Mouse (Mus musculus) hindbrain, embryonic 11.5 days (tissue): ENCODE measurements around the gene Inhbe. TPM values are rescaled to one million over a fixed set of nuclear protein-coding genes. Genes with fewer than 3 reads are reported as not detected.

Experiments
- ATAC-seq: fragments of 200-750 bp; cut with Nextera tagmentation; 2 replicates; pipeline ENCODE4 v1.8.0; 2017; ENCODE audit warnings: mild to moderate bottlenecking, moderate TSS enrichment, moderate library complexity; ENCODE audit not compliant: low FRiP score
- DNase-seq: peaks from one replicate; pipeline ENCODE4 v3.0.0-alpha.2; 2015; ENCODE audit warnings: low spot score
- H3K27ac ChIP-seq: fragments of 300-500 bp; sonication (generic); 2 replicates; pipeline ENCODE4 v1.5.1; 2014; ENCODE audit warnings: mild to moderate bottlenecking, low read depth, low read length
- H3K27me3 ChIP-seq: fragments of 300-500 bp; sonication (generic); 2 replicates; pipeline ENCODE4 v1.6.1; 2014; ENCODE audit warnings: mild to moderate bottlenecking, low read length, moderate library complexity, mixed read lengths; ENCODE audit not compliant: control insufficient read depth, insufficient read depth
- H3K36me3 ChIP-seq: fragments of 300-500 bp; sonication (generic); 2 replicates; pipeline ENCODE4 v1.6.1; 2014; ENCODE audit warnings: mild to moderate bottlenecking, low read length, moderate library complexity, mixed read lengths; ENCODE audit not compliant: control insufficient read depth, insufficient read depth
- H3K4me1 ChIP-seq: fragments of 300-500 bp; sonication (generic); replicated peaks from 2 replicates; pipeline ENCODE4 v1.6.1; 2014; ENCODE audit warnings: low read length, mixed read lengths; ENCODE audit not compliant: control insufficient read depth, insufficient read depth
- H3K4me2 ChIP-seq: fragments of 300-500 bp; sonication (generic); replicated peaks from 2 replicates; pipeline ENCODE4 v1.6.1; 2014; ENCODE audit warnings: mild to moderate bottlenecking, low read depth, low read length
- H3K4me3 ChIP-seq: fragments of 300-500 bp; sonication (generic); 2 replicates; pipeline ENCODE4 v1.5.1; 2014; ENCODE audit warnings: low read depth, low read length
- H3K9ac ChIP-seq: fragments of 300-500 bp; sonication (generic); 2 replicates; pipeline ENCODE4 v1.6.1; 2014; ENCODE audit warnings: low read depth, low read length
- H3K9me3 ChIP-seq: fragments of 300-500 bp; sonication (generic); 2 replicates; pipeline ENCODE4 v1.6.1; 2016; ENCODE audit warnings: low read length; ENCODE audit not compliant: control insufficient read depth
- WGBS: fragments of 180-500 bp; shearing (Covaris S2); extraction: QIAGEN DNeasy Blood & Tissue Kit; methylation state at CpG from one replicate; pipeline ENCODE4 v1.1.7; 2014; 5-methylcytosine and 5-hydroxymethylcytosine counted together
- polyA plus RNA-seq: library from polyadenylated mRNA; unstranded; fragments of >200 nt; fragmentation: Nextera tagmentation; extraction: Ambion mirVana; gene quantifications from 2 replicates; pipeline ENCODE4 v1.2.1, GENCODE M21; 2014

Inhbe gene
- polyA plus RNA-seq, result 0.05 TPM in 1 of 2 replicates, not detected in the other

DNA sequence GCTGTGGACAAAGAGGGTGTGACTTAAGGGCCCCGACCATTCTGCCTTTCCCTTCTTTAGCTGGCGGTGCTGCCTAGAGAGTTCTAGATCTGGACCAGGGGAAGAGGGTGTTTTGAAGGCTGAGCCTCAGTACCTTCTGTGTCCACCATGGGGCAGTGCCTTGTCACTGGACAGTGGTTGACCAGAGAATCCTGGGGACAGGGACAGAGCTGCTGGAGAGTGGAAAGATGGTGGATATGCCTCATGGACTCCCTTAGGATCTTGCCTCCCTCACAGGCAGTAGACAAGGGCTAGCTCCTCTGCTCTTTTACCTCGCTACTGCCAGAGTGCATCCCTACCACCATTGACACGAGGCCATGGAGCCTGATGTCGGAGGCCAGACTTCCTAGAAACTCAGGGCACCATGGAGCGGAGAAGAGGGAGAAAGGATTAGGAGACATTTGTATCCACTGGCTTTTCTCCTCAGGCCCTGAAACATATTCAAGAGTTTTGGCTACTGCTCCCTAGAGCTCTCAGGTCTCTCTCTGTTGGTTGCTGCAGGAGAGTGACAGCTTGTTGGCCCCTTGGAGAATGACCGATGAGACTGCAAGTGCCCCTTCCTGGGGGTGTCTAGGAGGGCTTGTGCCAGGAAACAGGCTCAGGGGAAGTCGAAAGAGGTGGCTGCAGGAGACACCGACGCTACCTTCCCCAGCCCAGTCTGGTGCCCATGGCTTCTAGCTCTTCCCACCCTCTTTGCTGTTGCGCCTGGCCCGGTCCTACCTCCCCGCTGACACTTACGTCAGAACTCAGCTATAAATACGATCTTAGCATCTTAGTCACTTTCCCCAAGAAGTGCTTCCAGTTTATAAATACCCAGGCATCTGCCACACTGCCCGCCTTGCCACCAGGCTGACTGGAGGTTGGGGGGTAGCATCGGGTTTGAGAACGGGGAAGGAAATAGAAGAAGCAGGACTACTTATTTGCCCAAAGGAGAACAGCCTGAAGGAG, at the start of gene Inhbe:
Gene Inhbe (minus strand): TSS at position 503 of the 987 bp plus-strand sequence.
- DNase-seq (no peak), ATAC-seq (no peak)
- Histone ChIP-seq H3K4me2 (no peak within 1 kb of the TSS), H3K27ac (no peak within 1 kb of the TSS), H3K36me3 (no peaks in the 10 kb centered on the region), H3K9me3 (no peaks in the 10 kb centered on the region), H3K4me1 (no peaks in the 10 kb centered on the region), H3K27me3 (no peaks in the 10 kb centered on the region), H3K4me3 (no peak within 1 kb of the TSS), H3K9ac (no peak within 1 kb of the TSS)
- WGBS, result 87% methylated on average over 18 of the region's 18 CpGs

DNA sequence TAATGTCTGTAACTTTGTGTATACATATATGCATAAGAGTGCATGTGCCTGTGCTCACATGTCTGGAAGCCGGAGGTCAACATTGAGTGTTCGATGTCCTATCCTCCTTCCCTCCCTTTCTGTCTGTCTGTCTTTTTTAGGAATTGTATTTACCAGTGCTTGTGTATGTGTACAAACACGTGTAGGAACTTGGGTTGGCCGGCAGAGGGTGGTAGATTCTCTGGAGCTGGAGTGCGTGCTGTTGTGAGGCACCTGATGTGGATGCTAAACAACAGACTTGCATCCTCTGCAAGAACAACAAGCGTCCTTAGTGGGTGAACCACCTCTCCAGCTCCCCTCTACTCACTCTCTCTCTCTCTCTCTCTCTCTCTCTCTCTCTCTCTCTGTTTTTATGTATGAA, 37.6 kb upstream of the Inhbe start:
- ATAC-seq (no peak), DNase-seq (no peak)
- no peaks in the 10 kb centered on the region for H3K9me3 ChIP-seq
- no peak overlapping the region for H3K4me3 ChIP-seq
- H3K9ac ChIP-seq, result no peak overlapping the region
- no peak overlapping the region for H3K4me2 ChIP-seq
- no peaks in the 10 kb centered on the region for H3K36me3 ChIP-seq
- no peaks in the 10 kb centered on the region for H3K4me1 ChIP-seq
- WGBS, result 86% methylated on average over 6 of the region's 6 CpGs
- no peaks in the 10 kb centered on the region for H3K27me3 ChIP-seq
- H3K27ac ChIP-seq, result no peak overlapping the region

DNA sequence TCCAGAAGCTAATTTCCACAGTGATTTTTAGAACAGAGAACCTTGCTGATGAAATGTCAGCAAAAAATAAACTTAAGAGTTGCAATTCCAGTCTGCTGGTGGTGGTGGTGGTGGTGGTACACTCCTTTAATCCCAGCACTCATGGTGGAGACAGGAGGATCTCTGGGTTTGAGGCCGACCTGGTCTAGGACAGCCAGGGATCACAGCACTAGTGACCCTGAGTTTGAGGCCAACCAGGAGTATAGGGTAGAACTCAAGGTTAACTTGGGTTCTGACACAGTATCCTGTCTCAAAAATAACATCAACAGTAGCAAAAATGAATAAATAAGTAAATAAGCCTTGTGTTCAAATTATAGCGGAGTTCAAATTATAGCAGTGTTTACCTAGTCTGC, 27.5 kb upstream of the Inhbe start:
- peak overlapping the region; percentile 71 for H3K4me2 ChIP-seq
- H3K4me3 ChIP-seq, result peak overlapping the region; percentile 59
- 61% methylated on average over 2 of the region's 2 CpGs for WGBS
- ATAC-seq (no peak), DNase-seq (no peak)
- H3K27ac ChIP-seq, result no peak overlapping the region
- H3K27me3 ChIP-seq, result no peaks in the 10 kb centered on the region
- H3K4me1 ChIP-seq, result no peaks in the 10 kb centered on the region; the same call in 1 of the 2 replicates
- peak overlapping the region; percentile 79; the same call in 1 of the 2 replicates for H3K9ac ChIP-seq
- no peaks in the 10 kb centered on the region for H3K36me3 ChIP-seq
- H3K9me3 ChIP-seq, result no peaks in the 10 kb centered on the region

DNA sequence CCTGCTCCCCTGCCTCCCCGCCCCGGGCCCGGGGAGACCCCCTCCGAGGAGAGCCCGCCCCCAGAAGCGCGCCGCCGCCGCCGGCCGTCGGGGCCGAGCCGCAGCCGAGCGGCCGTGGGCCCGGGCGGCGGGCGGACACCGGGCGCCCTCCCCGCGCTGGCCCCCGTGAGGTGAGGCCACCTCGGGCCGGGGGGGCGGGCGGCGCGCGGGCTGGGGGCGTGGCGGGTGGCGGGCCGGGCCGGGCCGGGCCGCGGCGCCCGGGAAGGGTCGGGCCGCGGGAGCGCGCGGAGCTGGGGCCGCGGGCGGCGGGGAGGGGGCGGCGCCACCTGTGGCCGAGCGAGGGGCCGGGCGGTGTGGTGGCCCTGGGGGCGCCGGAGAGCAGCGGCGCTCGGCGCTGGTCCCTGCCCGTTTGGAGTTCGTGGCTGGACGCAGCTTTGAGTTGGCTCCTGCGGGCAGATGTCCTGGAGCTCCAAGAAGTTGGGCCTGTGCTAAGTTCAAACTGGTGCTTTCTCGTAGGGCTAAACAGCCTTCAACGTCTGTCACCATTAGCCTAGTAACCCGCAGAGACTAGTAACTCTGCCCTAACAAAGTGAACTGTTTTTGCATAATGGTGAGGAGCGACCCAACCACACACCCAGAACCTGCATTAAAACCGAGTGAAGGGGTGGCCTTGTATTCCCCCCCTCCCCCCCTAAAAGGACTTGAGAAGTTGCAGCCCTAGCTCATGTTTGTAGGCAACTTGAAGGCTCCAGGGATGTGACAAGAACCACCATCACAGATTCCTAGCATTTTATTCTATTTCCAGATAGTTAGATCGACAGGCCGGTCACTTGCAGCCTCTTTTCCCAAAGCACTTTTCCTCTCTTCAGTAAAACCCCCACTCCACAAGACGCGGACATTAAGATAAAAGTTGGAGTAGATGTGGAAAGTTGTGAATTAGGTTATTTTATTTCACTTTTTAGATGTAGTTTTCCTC, 26.8 kb upstream of the Inhbe start:
- no peaks in the 10 kb centered on the region; the same call in 1 of the 2 replicates for H3K4me1 ChIP-seq
- peak; percentile 81 for DNase-seq
- no peaks in the 10 kb centered on the region for H3K36me3 ChIP-seq
- peak overlapping the region; percentile 89 for H3K27ac ChIP-seq
- H3K4me3 ChIP-seq, result peak overlapping the region; percentile 59
- no peaks in the 10 kb centered on the region for H3K27me3 ChIP-seq
- H3K9me3 ChIP-seq, result no peaks in the 10 kb centered on the region
- ATAC-seq, result peak; percentile 69
- H3K9ac ChIP-seq, result peak overlapping the region; percentile 79
- 2% methylated on average over 26 of the region's 79 CpGs for WGBS
- peak overlapping the region; percentile 71 for H3K4me2 ChIP-seq

DNA sequence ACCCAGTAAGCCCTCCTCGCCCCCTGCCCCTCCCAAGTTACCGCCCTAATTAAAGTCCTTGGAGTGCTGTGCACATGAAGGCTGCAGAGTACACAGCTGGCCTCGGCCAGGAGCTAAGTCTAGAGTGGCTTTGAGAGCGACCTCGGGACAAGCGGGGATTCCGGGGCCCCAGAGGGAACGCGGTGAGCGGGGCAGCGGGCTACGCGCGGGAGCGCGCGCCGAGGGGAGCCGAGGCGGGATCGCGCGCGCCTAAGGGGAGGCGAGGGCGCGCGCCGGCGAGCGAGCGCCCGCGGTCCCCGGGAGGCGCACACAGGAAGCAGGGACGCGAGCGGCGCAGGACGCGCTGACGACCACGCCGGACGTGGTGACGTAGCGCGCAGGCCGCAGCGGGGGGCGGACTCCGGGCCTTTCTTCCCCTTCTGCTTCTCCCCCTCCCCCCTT, 26.1 kb upstream of the Inhbe start, which contains the start of gene R3hdm2:
Gene R3hdm2 (plus strand): TSS at position 77 of the 441 bp plus-strand sequence.
- Histone ChIP-seq H3K4me1 (no peaks in the 10 kb centered on the region; the same call in 1 of the 2 replicates), H3K9me3 (no peaks in the 10 kb centered on the region), H3K9ac (peak within 1 kb of the TSS; percentile 79), H3K27ac (peak within 1 kb of the TSS; percentile 89), H3K27me3 (no peaks in the 10 kb centered on the region), H3K4me3 (peak within 1 kb of the TSS; percentile 59), H3K4me2 (peak within 1 kb of the TSS; percentile 71), H3K36me3 (no peaks in the 10 kb centered on the region)
- DNase-seq, result peak; percentile 97
- ATAC-seq, result peak; percentile 97
- under 1% methylated on average over 38 of the region's 53 CpGs for whole genome bisulfite sequencing

DNA sequence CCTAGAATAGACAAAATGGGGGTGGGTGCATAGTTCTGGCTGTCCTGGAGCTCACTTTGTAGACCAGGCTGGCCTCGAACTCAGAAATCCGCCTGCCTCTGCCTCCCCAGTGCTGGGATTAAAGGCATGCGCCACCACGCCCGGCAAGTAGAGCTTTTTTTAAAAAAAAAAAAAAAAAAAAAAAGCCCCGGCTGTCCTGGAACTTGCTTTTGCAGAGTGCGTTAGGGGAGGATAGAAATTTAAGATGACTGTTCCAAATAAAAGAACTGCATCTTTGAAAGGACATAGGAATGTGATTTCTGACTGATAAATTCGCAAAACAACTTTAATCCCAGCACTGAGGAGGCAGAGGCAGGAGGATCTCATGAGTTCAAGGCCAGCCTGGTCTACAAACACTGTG, 25.4 kb upstream of the Inhbe start:
- ATAC-seq, result no peak
- Histone ChIP-seq H3K27me3 (no peaks in the 10 kb centered on the region), H3K4me3 (peak overlapping the region; percentile 59), H3K4me2 (peak overlapping the region; percentile 51), H3K27ac (peak overlapping the region; percentile 89; the same call in 1 of the 2 replicates), H3K9ac (peak overlapping the region; percentile 79), H3K36me3 (no peaks in the 10 kb centered on the region), H3K9me3 (no peaks in the 10 kb centered on the region), H3K4me1 (no peaks in the 10 kb centered on the region; the same call in 1 of the 2 replicates)
- 85% methylated on average over 8 of the region's 8 CpGs for WGBS
- DNase-seq, result no peak

DNA sequence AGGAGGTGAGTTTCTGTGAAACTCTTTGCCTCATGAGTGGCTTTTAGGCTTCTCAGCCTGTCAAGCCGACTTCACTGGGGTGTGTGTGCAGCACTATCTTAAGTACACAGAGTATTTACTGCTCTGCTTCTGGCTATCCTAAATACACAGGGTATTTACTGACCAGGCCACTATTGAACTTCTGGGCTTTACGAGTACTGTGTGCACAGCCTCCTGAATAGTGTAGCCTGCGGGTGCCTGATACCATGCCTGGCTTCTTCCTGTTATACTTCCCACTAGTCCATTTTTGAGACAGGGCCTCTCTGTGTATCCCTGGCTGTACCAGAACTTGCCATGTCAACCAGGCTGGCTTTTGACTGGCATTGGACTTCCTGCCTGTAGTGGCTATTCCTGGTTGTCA, 23.5 kb upstream of the Inhbe start:
- no peaks in the 10 kb centered on the region for H3K27me3 ChIP-seq
- H3K4me2 ChIP-seq, result no peak overlapping the region
- H3K36me3 ChIP-seq, result no peaks in the 10 kb centered on the region
- H3K9me3 ChIP-seq, result no peaks in the 10 kb centered on the region
- 82% methylated on average over 3 of the region's 3 CpGs for WGBS
- ATAC-seq, result no peak
- H3K4me1 ChIP-seq, result no peaks in the 10 kb centered on the region; the same call in 1 of the 2 replicates
- no peak overlapping the region for H3K27ac ChIP-seq
- no peak overlapping the region for H3K9ac ChIP-seq
- DNase-seq, result no peak
- no peak overlapping the region for H3K4me3 ChIP-seq

DNA sequence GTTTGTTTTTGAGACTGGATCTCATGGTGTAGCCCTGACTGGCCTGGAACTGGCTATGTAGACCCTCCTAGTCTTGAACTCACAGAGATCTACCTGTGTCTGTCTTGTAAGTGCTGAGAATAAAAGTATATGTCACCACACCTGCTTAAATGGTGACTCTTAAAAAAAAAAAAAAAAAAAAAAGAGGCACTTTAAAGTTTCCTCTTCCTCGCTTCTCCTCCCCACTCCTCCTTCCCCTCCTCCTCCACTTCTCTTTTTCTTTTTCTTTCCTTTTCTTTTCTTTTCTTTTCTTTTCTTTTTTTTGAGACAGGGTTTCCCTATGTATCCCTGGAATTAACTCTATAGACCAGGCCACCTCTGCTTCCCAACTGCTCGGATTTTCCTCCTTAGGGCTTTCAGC, 16.8 kb upstream of the Inhbe start:
- DNase-seq (no peak), ATAC-seq (no peak)
- Histone ChIP-seq H3K36me3 (no peaks in the 10 kb centered on the region), H3K27me3 (no peaks in the 10 kb centered on the region), H3K9me3 (no peaks in the 10 kb centered on the region), H3K4me3 (no peak overlapping the region), H3K4me1 (no peaks in the 10 kb centered on the region), H3K27ac (no peak overlapping the region), H3K9ac (no peak overlapping the region), H3K4me2 (no peak overlapping the region)
- WGBS, result 67% methylated on average over 2 of the region's 2 CpGs
